Mouse (Mus musculus): ENCODE data around the gene Acbd6. TPM values are rescaled to one million over a fixed set of nuclear protein-coding genes. Genes with fewer than 3 reads are reported as not detected.

The Acbd6 gene
- polyA plus RNA-seq, 1 experiment from 2014 or later, result 92.8 TPM

DNA sequence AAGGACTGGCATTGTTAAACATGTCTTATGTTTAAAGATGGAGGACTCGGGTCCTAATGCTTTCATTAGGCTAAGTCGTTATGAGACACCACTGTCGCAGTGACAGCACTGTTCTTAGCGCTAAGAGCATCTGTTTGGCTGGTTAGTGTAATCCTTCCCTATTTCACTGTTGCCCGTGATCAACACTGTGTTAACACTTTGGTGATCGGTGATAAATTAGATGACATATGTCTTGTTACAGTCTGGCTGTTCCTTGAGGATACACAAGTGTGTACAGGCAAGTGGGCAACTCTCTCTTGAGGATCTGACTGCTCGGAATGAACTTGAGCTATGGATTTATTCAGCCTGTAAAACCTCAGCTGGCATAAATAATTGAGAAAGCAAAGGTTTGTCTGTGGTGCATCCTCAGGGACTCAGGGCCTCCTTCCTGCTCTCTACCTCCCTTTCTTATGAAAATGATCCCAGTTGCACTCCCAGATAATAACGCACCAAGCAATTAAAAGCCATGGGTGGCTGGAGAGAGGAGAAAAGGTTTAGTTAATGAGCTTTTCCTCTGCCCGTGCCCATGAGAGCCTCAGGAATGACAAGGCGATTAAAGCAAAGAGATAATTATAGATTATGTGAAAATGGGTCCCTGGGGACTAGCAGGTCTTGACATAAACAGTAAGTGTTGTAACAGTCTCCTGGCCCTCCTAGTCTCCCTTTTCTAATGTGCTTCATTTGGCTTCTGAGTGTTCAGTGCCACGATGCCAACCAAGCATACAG, 47.7 kb downstream of the Acbd6 start:
- Histone ChIP-seq H3K27me3 (ENCODE audit: control insufficient read depth, insufficient read depth, low read length) (no peaks in the 10 kb centered on the region), H3K9me3 (ENCODE audit: control insufficient read depth, low read length) (no peaks in the 10 kb centered on the region), H3K4me3 (ENCODE audit: low read depth, low read length) (no peak overlapping the region), H3K4me1 (ENCODE audit: control insufficient read depth, insufficient read depth, low read length) (peaks cover 13% of the 10 kb centered on the region; the same call in 1 of the 2 replicates), H3K27ac (replicated peaks; ENCODE audit: low read depth, low read length) (no peak overlapping the region), H3K36me3 (ENCODE audit: control insufficient read depth, insufficient read depth, low read length) (no peaks in the 10 kb centered on the region), H3K9ac (ENCODE audit: low read length) (no peak overlapping the region), H3K4me2 (ENCODE audit: low read depth, severe bottlenecking) (no peak overlapping the region)
- DNase-seq (ENCODE audit: low spot score) (no peak), ATAC-seq (ENCODE audit: insufficient number of reproducible peaks, low FRiP score, low TSS enrichment, low read depth) (no peak)
- WGBS, result 33% methylated on average over 11 of the region's 11 CpGs

DNA sequence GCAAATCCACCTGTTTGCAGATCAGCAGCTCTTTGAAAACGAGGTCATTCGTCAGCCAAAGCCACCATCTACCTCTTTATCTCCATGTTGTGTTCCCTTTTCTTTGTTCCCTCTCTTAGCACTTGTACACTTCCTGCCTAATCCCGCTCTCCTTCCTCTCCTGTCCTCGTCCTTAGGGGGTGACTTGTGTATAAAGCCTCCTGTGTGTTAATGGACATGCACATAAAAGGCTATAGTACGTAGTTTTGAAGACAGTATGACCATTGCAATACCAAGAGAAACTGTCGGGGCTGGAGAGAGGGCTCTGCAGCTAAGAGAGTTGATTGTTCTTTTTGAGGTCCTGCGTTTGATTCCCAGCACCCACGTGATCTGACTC, 48.2 kb downstream of the Acbd6 start:
- no peak overlapping the region for H3K27ac ChIP-seq (replicated peaks; ENCODE audit: low read depth, low read length)
- no peak for ATAC-seq (ENCODE audit: insufficient number of reproducible peaks, low FRiP score, low TSS enrichment, low read depth)
- no peaks in the 10 kb centered on the region for H3K36me3 ChIP-seq (ENCODE audit: control insufficient read depth, insufficient read depth, low read length)
- no peaks in the 10 kb centered on the region for H3K27me3 ChIP-seq (ENCODE audit: control insufficient read depth, insufficient read depth, low read length)
- H3K4me3 ChIP-seq (ENCODE audit: low read depth, low read length), result no peak overlapping the region
- peaks cover 13% of the 10 kb centered on the region; the same call in 1 of the 2 replicates for H3K4me1 ChIP-seq (ENCODE audit: control insufficient read depth, insufficient read depth, low read length)
- no peak for DNase-seq (ENCODE audit: low spot score)
- H3K4me2 ChIP-seq (ENCODE audit: low read depth, severe bottlenecking), result no peak overlapping the region
- H3K9me3 ChIP-seq (ENCODE audit: control insufficient read depth, low read length), result no peaks in the 10 kb centered on the region
- no peak overlapping the region for H3K9ac ChIP-seq (ENCODE audit: low read length)
- WGBS, result 77% methylated on average over 8 of the region's 8 CpGs

GRCm38 (mm10) chr1:155608524-155608923, 50.6 kb downstream of the Acbd6 start:
- Histone ChIP-seq H3K27ac (replicated peaks; ENCODE audit: low read depth, low read length) (no peak overlapping the region), H3K9me3 (ENCODE audit: control insufficient read depth, low read length) (no peaks in the 10 kb centered on the region), H3K4me2 (ENCODE audit: low read depth, severe bottlenecking) (no peak overlapping the region), H3K36me3 (ENCODE audit: control insufficient read depth, insufficient read depth, low read length) (no peaks in the 10 kb centered on the region), H3K4me3 (ENCODE audit: low read depth, low read length) (no peak overlapping the region), H3K9ac (ENCODE audit: low read length) (no peak overlapping the region), H3K27me3 (ENCODE audit: control insufficient read depth, insufficient read depth, low read length) (no peaks in the 10 kb centered on the region), H3K4me1 (ENCODE audit: control insufficient read depth, insufficient read depth, low read length) (peaks cover 13% of the 10 kb centered on the region; the same call in 1 of the 2 replicates)
- no peak for ATAC-seq (ENCODE audit: insufficient number of reproducible peaks, low FRiP score, low TSS enrichment, low read depth)
- 59% methylated on average over 4 of the region's 4 CpGs for WGBS
- no peak for DNase-seq (ENCODE audit: low spot score)

DNA sequence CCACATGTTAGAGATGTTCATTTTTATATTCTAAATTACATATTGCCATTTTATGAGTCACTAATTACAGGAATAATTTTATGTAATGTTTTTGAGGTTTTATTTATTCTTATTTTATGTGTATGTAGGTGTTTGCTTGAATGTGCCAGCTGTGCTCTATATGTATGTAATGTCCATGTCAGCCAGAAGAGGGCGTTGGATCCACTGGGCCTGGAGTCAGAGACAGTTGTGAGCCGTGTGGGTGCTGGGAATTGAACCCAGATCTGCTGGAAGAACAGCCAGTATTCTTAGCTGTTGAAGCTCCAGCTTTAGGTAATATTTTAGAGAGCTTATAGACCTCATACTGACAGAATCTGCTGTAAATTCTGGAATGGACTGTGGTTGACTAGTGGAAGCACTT, 56.5 kb downstream of the Acbd6 start:
- no peak overlapping the region for H3K4me3 ChIP-seq (ENCODE audit: low read depth, low read length)
- H3K9me3 ChIP-seq (ENCODE audit: control insufficient read depth, low read length), result no peaks in the 10 kb centered on the region
- no peak overlapping the region for H3K4me2 ChIP-seq (ENCODE audit: low read depth, severe bottlenecking)
- ATAC-seq (ENCODE audit: insufficient number of reproducible peaks, low FRiP score, low TSS enrichment, low read depth), result no peak
- no peaks in the 10 kb centered on the region for H3K36me3 ChIP-seq (ENCODE audit: control insufficient read depth, insufficient read depth, low read length)
- DNase-seq (ENCODE audit: low spot score), result no peak
- no peaks in the 10 kb centered on the region for H3K4me1 ChIP-seq (ENCODE audit: control insufficient read depth, insufficient read depth, low read length)
- no peak overlapping the region for H3K9ac ChIP-seq (ENCODE audit: low read length)
- WGBS, result 60% methylated on average over 2 of the region's 2 CpGs
- H3K27me3 ChIP-seq (ENCODE audit: control insufficient read depth, insufficient read depth, low read length), result no peaks in the 10 kb centered on the region
- no peak overlapping the region for H3K27ac ChIP-seq (replicated peaks; ENCODE audit: low read depth, low read length)

DNA sequence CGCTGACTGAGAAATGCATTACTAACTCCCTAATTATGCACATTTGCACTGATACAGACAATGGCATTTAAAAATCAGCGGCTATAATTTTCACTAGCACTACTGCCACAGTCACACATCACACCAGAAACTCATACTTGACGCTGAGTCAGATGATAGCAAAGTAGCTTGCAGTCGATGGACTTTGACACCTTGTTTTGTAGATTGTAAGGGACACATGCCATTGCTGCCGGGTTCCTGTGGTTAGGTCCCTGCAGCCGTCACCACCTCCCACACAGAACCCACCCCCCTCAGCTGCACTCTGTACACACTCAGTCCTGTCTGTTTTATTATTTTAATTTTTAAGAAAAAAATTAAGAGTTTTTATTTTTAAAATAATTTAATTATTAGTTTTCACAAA, 63.2 kb downstream of the Acbd6 start:
- Histone ChIP-seq H3K4me1 (ENCODE audit: control insufficient read depth, insufficient read depth, low read length) (no peaks in the 10 kb centered on the region), H3K4me2 (ENCODE audit: low read depth, severe bottlenecking) (no peak overlapping the region), H3K27ac (replicated peaks; ENCODE audit: low read depth, low read length) (no peak overlapping the region), H3K27me3 (ENCODE audit: control insufficient read depth, insufficient read depth, low read length) (no peaks in the 10 kb centered on the region), H3K9me3 (ENCODE audit: control insufficient read depth, low read length) (no peaks in the 10 kb centered on the region), H3K9ac (ENCODE audit: low read length) (no peak overlapping the region), H3K4me3 (ENCODE audit: low read depth, low read length) (no peak overlapping the region), H3K36me3 (ENCODE audit: control insufficient read depth, insufficient read depth, low read length) (no peaks in the 10 kb centered on the region; the same call in 1 of the 2 replicates)
- no peak for DNase-seq (ENCODE audit: low spot score)
- ATAC-seq (ENCODE audit: insufficient number of reproducible peaks, low FRiP score, low TSS enrichment, low read depth), result no peak
- WGBS, result 71% methylated on average over 6 of the region's 6 CpGs

DNA sequence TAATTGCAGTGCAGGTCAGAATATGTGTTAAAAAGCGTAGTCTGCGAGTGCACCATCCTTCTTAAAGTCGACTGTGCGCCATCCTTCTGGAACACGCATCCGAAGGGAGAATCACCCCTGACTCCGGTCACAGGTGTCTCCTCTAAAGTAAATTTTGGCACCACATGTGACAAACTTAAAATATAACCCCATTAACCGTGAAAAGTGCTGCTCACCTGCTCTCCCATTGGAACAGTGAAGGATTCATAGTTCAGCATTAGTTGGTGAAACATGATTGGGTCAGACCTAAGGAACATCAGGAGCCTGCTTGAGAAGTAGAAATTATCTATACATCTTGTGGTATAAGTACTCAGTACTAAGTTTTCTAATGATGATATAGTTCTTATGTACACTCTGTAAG, 65.3 kb downstream of the Acbd6 start:
- Histone ChIP-seq H3K4me2 (ENCODE audit: low read depth, severe bottlenecking) (no peak overlapping the region), H3K9ac (ENCODE audit: low read length) (no peak overlapping the region), H3K27ac (replicated peaks; ENCODE audit: low read depth, low read length) (no peak overlapping the region), H3K4me1 (ENCODE audit: control insufficient read depth, insufficient read depth, low read length) (no peaks in the 10 kb centered on the region), H3K4me3 (ENCODE audit: low read depth, low read length) (no peak overlapping the region), H3K27me3 (ENCODE audit: control insufficient read depth, insufficient read depth, low read length) (no peaks in the 10 kb centered on the region), H3K36me3 (ENCODE audit: control insufficient read depth, insufficient read depth, low read length) (no peaks in the 10 kb centered on the region; the same call in none of the 2 replicates), H3K9me3 (ENCODE audit: control insufficient read depth, low read length) (no peaks in the 10 kb centered on the region)
- DNase-seq (ENCODE audit: low spot score), result no peak
- no peak for ATAC-seq (ENCODE audit: insufficient number of reproducible peaks, low FRiP score, low TSS enrichment, low read depth)
- 94% methylated on average over 8 of the region's 8 CpGs for WGBS

- H3K9ac ChIP-seq (ENCODE audit: low read length), result no peak overlapping the region
- no peaks in the 10 kb centered on the region for H3K4me1 ChIP-seq (ENCODE audit: control insufficient read depth, insufficient read depth, low read length)
- H3K36me3 ChIP-seq (ENCODE audit: control insufficient read depth, insufficient read depth, low read length), result no peaks in the 10 kb centered on the region; the same call in none of the 2 replicates
- H3K4me3 ChIP-seq (ENCODE audit: low read depth, low read length), result no peak overlapping the region
- no peak overlapping the region for H3K4me2 ChIP-seq (ENCODE audit: low read depth, severe bottlenecking)
- no peaks in the 10 kb centered on the region for H3K9me3 ChIP-seq (ENCODE audit: control insufficient read depth, low read length)
- 88% methylated on average over 2 of the region's 2 CpGs for WGBS
- ATAC-seq (ENCODE audit: insufficient number of reproducible peaks, low FRiP score, low TSS enrichment, low read depth), result no peak
- no peak for DNase-seq (ENCODE audit: low spot score)
- H3K27ac ChIP-seq (replicated peaks; ENCODE audit: low read depth, low read length), result no peak overlapping the region
- no peaks in the 10 kb centered on the region for H3K27me3 ChIP-seq (ENCODE audit: control insufficient read depth, insufficient read depth, low read length)
Measured at GRCm38 (mm10) chr1:155627746-155628145, 69.8 kb downstream of the Acbd6 start.

GRCm38 (mm10) chr1:155636648-155637047, 78.7 kb downstream of the Acbd6 start:
- 85% methylated on average over 7 of the region's 7 CpGs for WGBS
- Histone ChIP-seq H3K27ac (replicated peaks; ENCODE audit: low read depth, low read length) (no peak overlapping the region), H3K4me3 (ENCODE audit: low read depth, low read length) (no peak overlapping the region), H3K9ac (ENCODE audit: low read length) (no peak overlapping the region), H3K27me3 (ENCODE audit: control insufficient read depth, insufficient read depth, low read length) (no peaks in the 10 kb centered on the region), H3K36me3 (ENCODE audit: control insufficient read depth, insufficient read depth, low read length) (no peaks in the 10 kb centered on the region), H3K9me3 (ENCODE audit: control insufficient read depth, low read length) (no peaks in the 10 kb centered on the region), H3K4me1 (ENCODE audit: control insufficient read depth, insufficient read depth, low read length) (no peaks in the 10 kb centered on the region), H3K4me2 (ENCODE audit: low read depth, severe bottlenecking) (no peak overlapping the region)
- DNase-seq (ENCODE audit: low spot score) (no peak), ATAC-seq (ENCODE audit: insufficient number of reproducible peaks, low FRiP score, low TSS enrichment, low read depth) (no peak)

DNA sequence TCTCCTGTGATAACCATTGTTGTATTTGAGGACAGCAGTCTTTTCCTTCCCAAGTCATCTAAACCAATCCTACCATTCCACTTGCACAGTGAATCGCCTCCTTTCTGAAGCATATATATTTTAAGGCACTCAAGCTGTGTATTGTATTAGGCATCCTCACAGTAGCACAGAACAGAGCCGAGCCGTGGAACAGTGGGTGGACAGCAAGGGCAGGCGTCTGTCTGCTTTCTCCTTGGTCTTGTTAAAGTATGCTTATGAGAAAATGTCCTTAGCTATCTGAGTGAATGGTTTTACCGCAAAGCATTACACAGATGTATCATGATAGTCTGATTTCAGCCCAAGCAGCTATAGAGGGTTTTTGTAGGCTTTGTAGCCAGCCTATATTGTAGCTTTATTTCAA, 87.9 kb downstream of the Acbd6 start:
- H3K9ac ChIP-seq (ENCODE audit: low read length), result no peak overlapping the region
- H3K36me3 ChIP-seq (ENCODE audit: control insufficient read depth, insufficient read depth, low read length), result no peaks in the 10 kb centered on the region
- H3K4me2 ChIP-seq (ENCODE audit: low read depth, severe bottlenecking), result no peak overlapping the region
- ATAC-seq (ENCODE audit: insufficient number of reproducible peaks, low FRiP score, low TSS enrichment, low read depth) (no peak), DNase-seq (ENCODE audit: low spot score) (no peak)
- peaks cover 5% of the 10 kb centered on the region; the same call in 1 of the 2 replicates for H3K4me1 ChIP-seq (ENCODE audit: control insufficient read depth, insufficient read depth, low read length)
- H3K27ac ChIP-seq (replicated peaks; ENCODE audit: low read depth, low read length), result no peak overlapping the region
- no peaks in the 10 kb centered on the region for H3K27me3 ChIP-seq (ENCODE audit: control insufficient read depth, insufficient read depth, low read length)
- no peak overlapping the region for H3K4me3 ChIP-seq (ENCODE audit: low read depth, low read length)
- H3K9me3 ChIP-seq (ENCODE audit: control insufficient read depth, low read length), result no peaks in the 10 kb centered on the region
- WGBS, result 88% methylated on average over 5 of the region's 5 CpGs

All from limb, embryonic 11.5 days (tissue).